Mouse (Mus musculus) hindbrain, embryonic 16.5 days (tissue): Measurements from ENCODE around the gene Gm1123. TPM values are rescaled to one million over a fixed set of nuclear protein-coding genes. Genes with fewer than 3 reads are reported as not detected.

ENCODE experiments used
- ATAC-seq: fragments of 200-750 bp; cut with Nextera tagmentation; 2 replicates; pipeline ENCODE4 v1.8.0; 2017; ENCODE audit warnings: moderate TSS enrichment, moderate library complexity
- H3K27ac ChIP-seq: fragments of 300-500 bp; sonication (generic); 2 replicates; pipeline ENCODE4 v1.5.1; 2014; ENCODE audit warnings: low read depth, mild to moderate bottlenecking, control low read depth, low read length, moderate library complexity
- H3K27me3 ChIP-seq: fragments of 300-500 bp; sonication (generic); replicated peaks from 2 replicates; pipeline ENCODE4 v1.6.1; 2014; ENCODE audit warnings: low read length; ENCODE audit not compliant: control insufficient read depth, insufficient read depth
- H3K36me3 ChIP-seq: fragments of 300-500 bp; sonication (generic); 2 replicates; pipeline ENCODE4 v1.6.1; 2014; ENCODE audit warnings: mild to moderate bottlenecking, low read length, moderate library complexity, mixed read lengths; ENCODE audit not compliant: control insufficient read depth, insufficient read depth
- H3K4me1 ChIP-seq: fragments of 300-500 bp; sonication (generic); 2 replicates; pipeline ENCODE4 v1.6.1; 2014; ENCODE audit warnings: low read depth, low read length; ENCODE audit not compliant: control insufficient read depth, insufficient read depth
- H3K4me2 ChIP-seq: fragments of 300-500 bp; sonication (generic); 2 replicates; pipeline ENCODE4 v1.6.1; 2014; ENCODE audit warnings: mild to moderate bottlenecking, low read length, control low read depth, moderate library complexity
- H3K4me3 ChIP-seq: fragments of 300-500 bp; sonication (generic); 2 replicates; pipeline ENCODE4 v1.5.1; 2014; ENCODE audit warnings: mild to moderate bottlenecking, low read length, control low read depth, moderate library complexity
- H3K9ac ChIP-seq: fragments of 300-500 bp; sonication (generic); 2 replicates; pipeline ENCODE4 v1.6.1; 2014; ENCODE audit warnings: low read depth, mild to moderate bottlenecking, control low read depth, low read length, moderate library complexity
- H3K9me3 ChIP-seq: fragments of 300-500 bp; sonication (generic); 2 replicates; pipeline ENCODE4 v1.6.1; 2014; ENCODE audit warnings: mild to moderate bottlenecking, low read length, moderate library complexity; ENCODE audit not compliant: control insufficient read depth
- WGBS: fragments of 180-500 bp; shearing (Covaris S2); extraction: QIAGEN DNeasy Blood & Tissue Kit; methylation state at CpG from one replicate; pipeline ENCODE4 v1.1.7; 2014; 5-methylcytosine and 5-hydroxymethylcytosine counted together
- polyA plus RNA-seq: library from polyadenylated mRNA; unstranded; fragments of >200 nt; fragmentation: Nextera tagmentation; extraction: Ambion mirVana; gene quantifications from 2 replicates; pipeline ENCODE4 v1.2.1, GENCODE M21; 2015

The Gm1123 gene
- polyA plus RNA-seq, 1 experiment from 2014 or later, result 0.10 TPM

- H3K4me1 ChIP-seq, result no peaks in the 10 kb centered on the region
- no peak overlapping the region for H3K4me2 ChIP-seq
- 1% methylated on average over 20 of the region's 20 CpGs for WGBS
- no peak overlapping the region for H3K9ac ChIP-seq
- peaks cover 75% of the 10 kb centered on the region for H3K27me3 ChIP-seq
- ATAC-seq, result no peak
- H3K9me3 ChIP-seq, result no peaks in the 10 kb centered on the region
- no peak overlapping the region for H3K4me3 ChIP-seq
- H3K27ac ChIP-seq, result no peak overlapping the region
- H3K36me3 ChIP-seq, result no peaks in the 10 kb centered on the region
Measured at GRCm38 (mm10) chr9:98962478-98963142, 72.9 kb downstream of the Gm1123 start.

GRCm38 (mm10) chr9:98961591-98962477, 73.7 kb downstream of the Gm1123 start:
- H3K36me3 ChIP-seq, result no peaks in the 10 kb centered on the region
- peaks cover 69% of the 10 kb centered on the region for H3K27me3 ChIP-seq
- peaks cover 2% of the 10 kb centered on the region; the same call in 1 of the 2 replicates for H3K4me1 ChIP-seq
- no peak for ATAC-seq
- H3K27ac ChIP-seq, result no peak overlapping the region
- no peak overlapping the region for H3K9ac ChIP-seq
- H3K4me2 ChIP-seq, result no peak overlapping the region
- WGBS, result 6% methylated on average over 22 of the region's 22 CpGs
- no peak overlapping the region for H3K4me3 ChIP-seq
- no peaks in the 10 kb centered on the region for H3K9me3 ChIP-seq

DNA sequence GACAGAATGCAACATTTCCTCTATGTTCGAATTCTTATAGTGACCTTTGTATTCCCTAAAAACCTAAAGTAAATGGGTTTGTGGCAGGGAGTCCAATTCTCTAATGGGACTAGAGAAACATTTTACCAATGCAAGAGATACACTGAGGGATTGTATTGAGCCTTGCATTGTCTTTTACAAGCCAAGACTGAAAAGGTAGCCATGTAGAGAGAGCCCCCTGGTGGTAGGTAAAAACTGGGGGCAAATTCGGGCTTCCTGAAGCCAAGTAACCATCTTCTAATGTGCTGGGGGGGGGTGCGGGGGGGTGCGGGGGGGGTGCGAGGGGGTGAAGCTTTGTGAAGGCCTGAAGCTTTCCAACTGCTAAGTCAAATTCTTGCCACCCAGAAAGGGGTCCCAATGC, 75.2 kb downstream of the Gm1123 start:
- Histone ChIP-seq H3K27me3 (peaks cover 60% of the 10 kb centered on the region), H3K4me2 (no peak overlapping the region), H3K4me3 (no peak overlapping the region), H3K9ac (no peak overlapping the region), H3K4me1 (peaks cover 16% of the 10 kb centered on the region), H3K9me3 (no peaks in the 10 kb centered on the region), H3K27ac (no peak overlapping the region), H3K36me3 (no peaks in the 10 kb centered on the region)
- no peak for ATAC-seq
- 20% methylated on average over 5 of the region's 5 CpGs for WGBS

- peaks cover 56% of the 10 kb centered on the region for H3K27me3 ChIP-seq
- no peak overlapping the region for H3K27ac ChIP-seq
- WGBS, result 33% methylated on average over 3 of the region's 3 CpGs
- H3K4me2 ChIP-seq, result no peak overlapping the region
- H3K9me3 ChIP-seq, result no peaks in the 10 kb centered on the region
- no peaks in the 10 kb centered on the region for H3K36me3 ChIP-seq
- H3K4me1 ChIP-seq, result peaks cover 20% of the 10 kb centered on the region
- H3K9ac ChIP-seq, result no peak overlapping the region
- no peak overlapping the region for H3K4me3 ChIP-seq
- ATAC-seq, result no peak
Measured at GRCm38 (mm10) chr9:98959851-98960250, 75.7 kb downstream of the Gm1123 start.

DNA sequence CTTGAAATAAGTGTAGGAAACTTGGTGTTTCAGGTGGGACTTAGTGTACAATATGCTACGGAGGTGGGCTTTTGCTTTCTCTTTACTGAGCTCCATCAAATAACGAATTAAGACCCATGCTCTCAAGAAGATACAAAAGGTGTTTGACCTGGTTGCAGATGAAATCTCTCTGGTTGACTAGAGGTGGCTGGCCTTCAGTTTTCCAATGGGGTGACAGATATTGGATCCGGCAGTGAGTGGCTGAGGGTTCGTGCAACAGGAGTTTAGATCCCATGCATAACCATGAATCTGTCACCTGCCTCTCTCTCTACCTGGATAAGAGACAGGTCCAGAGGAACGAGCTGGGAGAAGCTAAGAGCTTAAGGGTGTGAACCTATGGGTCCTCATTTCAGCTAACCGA, 76.9 kb downstream of the Gm1123 start:
- WGBS, result 5% methylated on average over 6 of the region's 6 CpGs

GRCm38 (mm10) chr9:98957751-98958351, 77.7 kb downstream of the Gm1123 start:
- no peak overlapping the region for H3K9ac ChIP-seq
- H3K4me2 ChIP-seq, result peak overlapping the region; percentile 18; the same call in 1 of the 2 replicates
- H3K27ac ChIP-seq, result no peak overlapping the region
- H3K27me3 ChIP-seq, result peaks cover 57% of the 10 kb centered on the region
- peaks cover 22% of the 10 kb centered on the region for H3K4me1 ChIP-seq
- WGBS, result under 1% methylated on average over 23 of the region's 23 CpGs
- no peaks in the 10 kb centered on the region for H3K9me3 ChIP-seq
- no peak for ATAC-seq
- H3K36me3 ChIP-seq, result no peaks in the 10 kb centered on the region
- peak overlapping the region; percentile 16; the same call in 1 of the 2 replicates for H3K4me3 ChIP-seq

More for the DNA sequence above, 76.9 kb downstream of the Gm1123 start:
- no peak overlapping the region for H3K9ac ChIP-seq
- H3K27me3 ChIP-seq, result peaks cover 58% of the 10 kb centered on the region
- peaks cover 22% of the 10 kb centered on the region for H3K4me1 ChIP-seq
- no peaks in the 10 kb centered on the region for H3K9me3 ChIP-seq
- no peak for ATAC-seq
- 0 out of 2 replicates have a peak overlapping the region, but pooled peaks have one; percentile 8 for H3K4me3 ChIP-seq
- H3K27ac ChIP-seq, result no peak overlapping the region
- H3K36me3 ChIP-seq, result no peaks in the 10 kb centered on the region
- peak overlapping the region; percentile 7; the same call in 1 of the 2 replicates for H3K4me2 ChIP-seq

Other genes starting within 250 kb of the Gm1123 start
- 0.18 TPM in 1 of 2 replicates, not detected in the other for gene Prr23a1, start 193.2 kb downstream of the Gm1123 start, polyA plus RNA-seq
- gene Prr23a2, start 179.2 kb downstream of the Gm1123 start, polyA plus RNA-seq, result not detected in 2 replicates
- 0.16 TPM in 1 of 2 replicates, not detected in the other for gene Prr23a3, start 170.9 kb downstream of the Gm1123 start, polyA plus RNA-seq
- gene 7420426K07Rik, start 132.6 kb downstream of the Gm1123 start, polyA plus RNA-seq, result not detected in 2 replicates
- gene Foxl2, start 80.4 kb downstream of the Gm1123 start, polyA plus RNA-seq, result 0.24 and 0.45 TPM in 2 replicates
- gene Faim, start 49.3 kb downstream of the Gm1123 start, polyA plus RNA-seq, result 107 and 115 TPM in 2 replicates
- 2.1 and 2.9 TPM in 2 replicates for gene Pik3cb, start 104.9 kb upstream of the Gm1123 start, polyA plus RNA-seq
- gene Faiml, start 201.5 kb upstream of the Gm1123 start, polyA plus RNA-seq, result not detected in 2 replicates
- gene Cep70, start 207.7 kb upstream of the Gm1123 start, polyA plus RNA-seq, result 50.7 and 55.3 TPM in 2 replicates